Mouse (Mus musculus) layer of hippocampus, adult 6 months (tissue): ENCODE measurements around the gene Prss21. TPM values are rescaled to one million over a fixed set of nuclear protein-coding genes. Genes with fewer than 3 reads are reported as not detected.

ENCODE experiments used
- long read RNA-seq, 2 experiments: library from polyadenylated mRNA; unstranded; transcript quantifications; one replicate each; pipeline ENCODE4 v2.0.0; 2019 to 2020
- microRNA-seq: library from miRNA; unstranded; fragments of <30 nt; microRNA quantifications from one replicate; pipeline ENCODE4 v1.2.0, GENCODE M21; 2020
- polyA plus RNA-seq: library from polyadenylated mRNA; unstranded; fragments of <200 nt; fragmentation: Nextera tagmentation; gene quantifications from 2 replicates; pipeline ENCODE4 v1.2.3, GENCODE M21; 2021

Gene Prss21
- polyA plus RNA-seq, result not detected in 2 replicates
- long read RNA-seq, experiment 1, result 0 reads
- long read RNA-seq, experiment 2, result 0 reads

GRCm38 (mm10) chr17:23867756-23868155 is at the start of gene Prss21:
Gene Prss21, plus strand, starts transcription at chr17:23868056.

GRCm38 (mm10) chr17:23829064-23829619 is 38.7 kb upstream of the Prss21 start, which contains the start of gene Elob:
Gene Elob, minus strand, starts transcription at chr17:23829136.

GRCm38 (mm10) chr17:23836006-23836575 is 31.8 kb upstream of the Prss21 start, which contains the start of gene Prss33:
Gene Prss33, minus strand, starts transcription at chr17:23836056.

GRCm38 (mm10) chr17:23843812-23844273 is 24.0 kb upstream of the Prss21 start, which contains the start of the genes Prss32 and Prss41:
Gene Prss32, plus strand, starts transcription at chr17:23843855.
Gene Prss41, minus strand, starts transcription at chr17:23844172.

GRCm38 (mm10) chr17:23880576-23880975 is 12.7 kb downstream of the Prss21 start, which contains the start of the genes Dcpp1 and Dcpp2:
Gene Dcpp1, plus strand, starts transcription at chr17:23880876.
Gene Dcpp2, plus strand, starts transcription at chr17:23880880.

GRCm38 (mm10) chr17:23917158-23917557 is 49.3 kb downstream of the Prss21 start, which contains the start of gene Dcpp3:
Gene Dcpp3, plus strand, starts transcription at chr17:23917458.

Small RNA genes within 50 kb of the gene (microRNA-seq; reads per million reads assigned to microRNA genes)
- gene Mir5125, result 1.9 reads per million

Other genes with a start within 250 kb of the Prss21 start
- gene Mmp25, start 222.8 kb upstream of the Prss21 start, polyA plus RNA-seq, result 0.10 and 0.13 TPM in 2 replicates
- gene Bicdl2, start 207.6 kb upstream of the Prss21 start, polyA plus RNA-seq, result not detected in 2 replicates
- gene Hcfc1r1, start 194.5 kb upstream of the Prss21 start, polyA plus RNA-seq, result 225 and 235 TPM in 2 replicates
- 8.1 and 9.0 TPM in 2 replicates for gene Thoc6, start 194.2 kb upstream of the Prss21 start, polyA plus RNA-seq
- gene Tnfrsf12a, start 190.6 kb upstream of the Prss21 start, polyA plus RNA-seq, result 3.6 and 6.5 TPM in 2 replicates
- 0.13 TPM in 1 of 2 replicates, not detected in the other for gene Cldn6, start 188.8 kb upstream of the Prss21 start, polyA plus RNA-seq
- 0.15 and 0.95 TPM in 2 replicates for gene Cldn9, start 184.0 kb upstream of the Prss21 start, polyA plus RNA-seq
- gene 1520401A03Rik, start 145.3 kb upstream of the Prss21 start, polyA plus RNA-seq, result not detected in 2 replicates
- 1.6 and 2.2 TPM in 2 replicates for gene Pkmyt1, start 141.7 kb upstream of the Prss21 start, polyA plus RNA-seq
- 106 and 116 TPM in 2 replicates for gene Paqr4, start 127.2 kb upstream of the Prss21 start, polyA plus RNA-seq
- gene Kremen2, start 122.2 kb upstream of the Prss21 start, polyA plus RNA-seq, result 0.60 and 0.85 TPM in 2 replicates
- 256 and 293 TPM in 2 replicates for gene Flywch1, start 96.5 kb upstream of the Prss21 start, polyA plus RNA-seq
- gene Flywch2, start 82.0 kb upstream of the Prss21 start, polyA plus RNA-seq, result 22.4 and 25.0 TPM in 2 replicates
- gene Srrm2, start 77.5 kb upstream of the Prss21 start, polyA plus RNA-seq, result 297 and 334 TPM in 2 replicates
- 1,710 and 1,770 TPM in 2 replicates for gene Elob, start 38.9 kb upstream of the Prss21 start, polyA plus RNA-seq
- gene Prss33, start 32.0 kb upstream of the Prss21 start, polyA plus RNA-seq, result not detected in 2 replicates
- not detected in 2 replicates for gene Prss32, start 24.2 kb upstream of the Prss21 start, polyA plus RNA-seq
- 0.08 and 0.48 TPM in 2 replicates for gene Prss41, start 23.9 kb upstream of the Prss21 start, polyA plus RNA-seq
- 0.25 TPM in 1 of 2 replicates, not detected in the other for gene Dcpp1, start 12.8 kb downstream of the Prss21 start, polyA plus RNA-seq
- gene Dcpp2, start 12.8 kb downstream of the Prss21 start, polyA plus RNA-seq, result not detected in 2 replicates
- not detected in 2 replicates for gene Dcpp3, start 49.4 kb downstream of the Prss21 start, polyA plus RNA-seq
- 0.18 and 0.30 TPM in 2 replicates for gene Sbp, start 73.6 kb downstream of the Prss21 start, polyA plus RNA-seq
- not detected in 2 replicates for gene Sbpl, start 87.2 kb downstream of the Prss21 start, polyA plus RNA-seq
- 0.21 and 0.34 TPM in 2 replicates for gene Prss30, start 112.5 kb downstream of the Prss21 start, polyA plus RNA-seq
- 0.25 and 0.28 TPM in 2 replicates for gene Prss22, start 130.0 kb downstream of the Prss21 start, polyA plus RNA-seq
- not detected in 2 replicates for gene Prss27, start 170.1 kb downstream of the Prss21 start, polyA plus RNA-seq
- gene Kctd5, start 205.4 kb downstream of the Prss21 start, polyA plus RNA-seq, result 28.2 and 31.2 TPM in 2 replicates